Mouse (Mus musculus) hematopoietic stem cell, adult 5-6 weeks (primary cell): ENCODE measurements around the gene Akap12. TPM values are rescaled to one million over a fixed set of nuclear protein-coding genes. Genes with fewer than 3 reads are reported as not detected.
A peak's percentile ranks its signal among the peaks of the same experiment; 100 is the strongest.

ENCODE experiments used
- ATAC-seq, 2 experiments: fragments of 125-278 bp in 1 of 2; replicated peaks in 1 of 2; 2 replicates each; pipeline ENCODE4 v1.8.0; 2016 to 2017; ENCODE audit warnings: inconsistent platforms in 2 of 2, mild to moderate bottlenecking in 2 of 2, moderate number of reproducible peaks in 2 of 2, low read depth in 1 of 2, moderate TSS enrichment in 1 of 2; ENCODE audit not compliant: low FRiP score in 2 of 2, poor library complexity in 2 of 2, severe bottlenecking in 2 of 2, insufficient read depth in 1 of 2, low TSS enrichment in 1 of 2
- total RNA-seq: library from RNA; stranded (forward); fragments of 172-1452, 232-1000 nt; gene quantifications from 2 replicates; pipeline ENCODE4 v1.2.3, GENCODE M21; 2017

Gene Akap12
- total RNA-seq, 1 experiment from 2014 or later: 0.35 TPM

DNA sequence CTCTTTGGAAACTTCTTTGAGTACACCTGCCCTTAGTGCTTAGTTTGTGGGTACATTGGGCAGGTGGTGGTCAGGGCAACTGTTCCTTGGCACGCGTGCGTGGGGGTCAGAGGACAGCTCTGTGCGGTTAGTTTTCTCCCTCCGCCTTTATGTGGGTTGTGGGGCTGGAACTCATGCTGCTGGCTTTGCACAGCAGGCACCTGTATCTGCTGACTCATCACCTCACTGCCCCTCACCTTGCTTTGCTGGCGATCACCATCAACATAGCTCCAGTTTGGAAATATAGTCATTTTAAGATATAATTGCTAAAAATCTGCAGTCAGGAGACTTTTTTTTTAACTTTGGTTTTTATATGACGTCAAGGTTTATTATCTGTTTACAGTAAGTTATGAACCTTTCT, 2.0 kb downstream of the Akap12 start:
- ATAC-seq: no peak

- ATAC-seq: no peak
Measured at GRCm38 (mm10) chr10:4275572-4275971, 9.4 kb downstream of the Akap12 start.

GRCm38 (mm10) chr10:4276081-4276480, 9.9 kb downstream of the Akap12 start:
- no peak for ATAC-seq

- no peak for ATAC-seq
Measured at GRCm38 (mm10) chr10:4278041-4278440, 11.9 kb downstream of the Akap12 start.

- no peak for ATAC-seq
Measured at GRCm38 (mm10) chr10:4282395-4282794, 16.2 kb downstream of the Akap12 start.

GRCm38 (mm10) chr10:4284781-4285180, 18.6 kb downstream of the Akap12 start:
- no peak for ATAC-seq

- no peak for ATAC-seq
Measured at GRCm38 (mm10) chr10:4285752-4286151, 19.6 kb downstream of the Akap12 start.

- ATAC-seq: no peak
Measured at GRCm38 (mm10) chr10:4289171-4289570, 23.0 kb downstream of the Akap12 start.

DNA sequence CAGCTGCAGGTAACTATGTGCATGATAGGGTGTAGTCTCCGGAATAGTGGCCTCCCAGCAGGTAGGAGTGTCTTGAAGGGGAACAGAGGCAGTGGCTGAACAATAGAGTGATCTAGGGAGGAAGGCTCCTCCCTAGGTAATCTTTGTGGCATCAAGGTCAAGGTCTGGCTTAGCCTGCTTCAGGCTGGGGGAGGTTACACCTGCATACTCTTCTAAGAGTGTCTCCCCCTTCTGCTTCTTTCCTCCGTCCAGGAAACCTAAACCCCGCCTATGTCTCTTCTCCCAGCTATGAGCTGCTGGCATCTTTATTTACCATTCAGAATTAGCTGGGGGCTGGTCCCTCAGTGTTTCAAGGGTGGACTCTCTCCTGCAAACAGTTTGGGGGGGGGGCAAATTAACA, 23.5 kb downstream of the Akap12 start:
- no peak for ATAC-seq

DNA sequence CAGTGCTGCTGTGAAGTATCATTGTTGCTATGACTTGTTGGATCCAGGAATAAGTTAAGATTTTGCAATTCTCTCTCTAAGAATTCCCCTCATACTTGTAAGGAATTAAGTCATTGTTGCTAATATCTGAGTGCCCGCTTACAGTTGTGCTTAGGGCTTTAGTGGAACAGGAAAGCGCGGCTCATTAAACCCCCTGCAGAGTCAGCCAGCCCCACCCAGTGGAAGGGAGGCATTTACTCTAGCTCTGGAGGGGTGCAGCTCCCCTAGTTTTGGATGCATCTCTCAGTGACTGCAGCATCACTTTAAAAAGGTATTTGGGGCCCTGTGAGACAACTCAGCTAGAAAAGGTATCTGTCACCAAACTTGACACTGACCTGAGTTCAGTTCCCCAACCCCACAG, 24.0 kb downstream of the Akap12 start:
- no peak for ATAC-seq

GRCm38 (mm10) chr10:4290561-4290960, 24.4 kb downstream of the Akap12 start:
- no peak for ATAC-seq

- ATAC-seq: no peak
Measured at GRCm38 (mm10) chr10:4293418-4293817, 27.2 kb downstream of the Akap12 start.

DNA sequence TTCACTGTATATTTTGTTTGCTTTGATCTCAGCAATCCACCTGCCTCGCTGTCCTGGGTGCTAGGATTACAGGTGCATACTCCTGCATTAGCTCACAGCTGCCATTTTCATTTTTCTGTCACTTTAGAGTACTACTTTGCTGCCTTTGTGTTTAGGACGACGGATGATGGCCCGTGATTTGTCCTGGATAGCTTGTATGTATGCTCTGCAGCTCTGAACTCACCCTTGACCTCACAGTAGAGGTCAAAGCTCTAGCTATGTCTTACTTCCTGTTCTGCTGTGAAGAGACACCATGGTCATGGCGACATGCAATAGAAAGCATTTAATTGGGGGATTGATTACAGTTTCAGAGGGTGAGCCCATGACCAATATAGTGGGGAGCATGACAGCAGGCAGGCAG, 37.4 kb downstream of the Akap12 start:
- ATAC-seq: no peak

DNA sequence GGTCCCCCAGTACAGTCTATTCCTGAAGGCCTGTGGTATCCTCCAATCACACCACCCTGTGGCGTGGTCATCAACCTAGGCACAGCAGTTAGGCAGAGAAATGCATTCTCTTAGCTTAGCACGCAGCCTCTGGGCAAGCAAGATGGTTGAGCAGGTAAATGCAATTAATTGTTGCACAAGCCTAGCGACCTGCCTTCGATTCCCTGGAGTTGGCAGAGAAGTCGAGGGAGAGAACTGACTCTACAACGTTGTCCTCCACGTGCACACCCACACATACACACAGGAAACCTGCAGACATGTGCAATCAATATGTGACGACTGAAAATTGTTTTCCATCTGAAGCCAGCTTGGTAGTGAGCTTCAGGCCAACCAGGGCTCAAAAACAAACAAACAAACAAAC, 57.7 kb downstream of the Akap12 start:
- no peak for ATAC-seq

- ATAC-seq: no peak
Measured at GRCm38 (mm10) chr10:4325562-4325961, 59.4 kb downstream of the Akap12 start.

DNA sequence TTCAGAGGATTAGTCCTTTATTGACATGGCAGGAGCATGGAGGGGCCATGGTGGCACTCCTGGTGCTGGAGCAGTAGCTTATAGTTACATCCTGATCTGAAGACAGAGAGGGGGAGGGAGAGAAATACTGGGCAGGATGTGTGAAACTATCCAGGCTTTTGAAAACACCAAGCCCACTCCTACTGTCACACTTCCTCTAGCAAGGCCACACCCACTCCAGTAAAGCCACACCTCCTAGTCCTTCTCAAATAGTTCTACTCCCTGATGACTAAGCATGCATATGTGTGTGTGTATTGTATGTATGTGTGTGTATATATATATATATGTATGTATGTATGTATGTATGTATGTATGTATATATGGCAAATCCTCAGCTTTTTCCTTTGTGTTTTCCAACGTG, 61.5 kb downstream of the Akap12 start:
- ATAC-seq: no peak

DNA sequence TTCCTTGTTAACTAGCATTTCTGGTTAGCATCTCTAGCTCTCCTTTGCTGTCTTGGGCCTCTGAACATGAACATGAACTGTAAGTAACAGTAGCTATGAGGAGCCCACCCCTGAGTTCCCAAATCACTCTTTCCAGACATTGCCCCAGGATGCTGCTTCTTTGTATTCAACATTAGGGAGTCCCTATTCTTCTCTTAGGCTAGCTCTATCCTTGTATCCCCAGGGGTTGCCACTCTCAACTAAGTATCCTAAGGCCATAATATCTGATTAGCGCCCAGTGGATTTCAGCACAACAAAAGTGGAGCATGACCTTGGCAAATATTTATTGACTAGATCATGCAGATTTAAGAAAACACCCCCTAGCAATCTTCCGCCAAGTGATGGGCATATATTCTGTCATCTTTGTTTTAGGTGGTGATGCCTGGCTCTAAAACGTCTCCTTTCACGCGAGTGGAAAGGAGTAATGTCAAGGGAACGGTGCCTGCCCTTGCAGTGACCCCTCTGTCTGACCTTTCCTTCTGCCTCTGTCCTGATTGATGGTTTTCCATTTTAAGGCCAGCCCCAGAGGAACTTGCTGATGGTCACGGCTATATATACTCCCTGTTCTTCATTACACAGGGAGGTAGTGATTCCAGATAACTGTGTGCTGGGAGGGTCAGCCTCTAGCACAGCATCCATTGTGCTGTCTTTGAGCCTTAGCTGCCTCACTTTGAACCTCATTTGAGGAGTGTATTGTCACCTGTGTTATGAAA, 66.2 kb downstream of the Akap12 start:
- ATAC-seq: no peak

GRCm38 (mm10) chr10:4333319-4333718, 67.1 kb downstream of the Akap12 start:
- peak in 1 of 2 experiments; percentile 59; a peak in 2 of 4 replicates for ATAC-seq

- ATAC-seq: peak; percentile 93 to 95
Measured at GRCm38 (mm10) chr10:4334039-4334683, 68.0 kb downstream of the Akap12 start.
